Mouse (Mus musculus) left cerebral cortex, postnatal 36 days (tissue): ENCODE measurements around the gene Mgat4a. TPM values are rescaled to one million over a fixed set of nuclear protein-coding genes. Genes with fewer than 3 reads are reported as not detected.

Experiments used
- DNase-seq, 2 experiments: peaks; one replicate each; pipeline ENCODE4 v3.0.0; 2021 to 2022; ENCODE audit warnings: low spot score in 2 of 2, mixed read lengths in 1 of 2
- intact Hi-C: fragments of 180-260 bp; cut with DNase I; formaldehyde crosslinking; loops from one replicate; pipeline ENCODE4 v1.15.1; 2025
- total RNA-seq, 2 experiments: library from RNA; stranded (reverse); gene quantifications; 2 replicates each; pipeline ENCODE4 v1.2.3; 2021

The Mgat4a gene
- total RNA-seq = 10 to 100 TPM; 28.6 to 32.2 TPM

- intact Hi-C loops = loop anchor here (5.0 kb wide), 2 partner anchors 71 to 86 kb away; no protein-coding TSS in a partner anchor
- DNase-seq = peak; percentile 91 to 92
Measured at GRCm38 (mm10) chr1:37540810-37541658, at the start of gene Mgat4a. Gene Mgat4a (minus strand): TSS chr1:37541016.

- intact Hi-C loops = no loop called here
- peak; percentile 38 to 52 for DNase-seq
Measured at GRCm38 (mm10) chr1:37585809-37586480, 45.1 kb upstream of the Mgat4a start.

DNA sequence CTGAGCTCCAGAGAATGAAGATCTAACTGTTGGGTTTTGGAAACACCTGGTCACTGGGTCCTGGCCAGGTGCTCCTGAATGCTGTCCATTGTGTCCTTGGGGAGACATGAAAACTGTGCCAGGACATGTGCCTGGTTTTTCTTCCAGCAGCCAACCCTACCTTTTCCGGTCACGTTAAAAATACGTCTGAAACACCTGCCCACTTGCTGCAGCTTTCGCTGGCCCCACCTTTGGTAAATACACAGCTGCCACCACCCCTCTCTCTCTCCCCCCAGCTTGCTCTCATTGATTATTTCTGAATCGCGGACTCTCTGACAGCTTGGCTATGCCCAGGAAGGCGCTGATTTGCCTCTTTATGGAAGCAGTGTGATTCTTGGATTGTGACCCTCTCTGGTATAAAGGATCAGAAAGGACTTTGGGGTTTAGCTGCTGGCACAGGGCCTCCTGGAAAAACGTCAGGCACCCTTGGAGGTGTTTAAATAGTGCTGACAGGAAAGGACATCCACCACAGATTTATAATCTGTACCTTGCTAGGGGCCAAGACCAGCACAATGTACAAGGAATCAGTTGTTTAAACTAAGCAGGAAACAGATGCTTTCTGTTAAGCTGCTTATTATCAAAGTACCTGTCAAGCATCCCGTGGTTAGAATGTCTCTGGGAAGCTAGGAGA is 43.1 kb upstream of the Mgat4a start:
- DNase-seq = no peak
- intact Hi-C loops = no loop called here

DNA sequence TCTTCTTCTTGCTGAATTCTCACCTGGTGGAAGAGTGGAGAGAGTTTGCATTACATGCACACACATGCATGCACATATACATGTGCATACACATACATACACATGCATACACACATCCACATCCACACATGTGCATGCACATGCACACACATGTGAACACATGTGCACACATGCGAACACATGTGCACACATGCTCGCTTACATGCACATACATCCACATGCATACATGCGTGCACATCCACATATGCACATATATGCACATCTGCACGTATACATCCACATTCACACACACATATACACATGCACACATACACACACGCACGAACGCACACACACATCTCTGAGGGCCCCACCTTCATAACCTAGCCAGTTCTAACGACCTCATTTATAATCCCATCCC is 42.4 kb upstream of the Mgat4a start:
- no peak for DNase-seq
- intact Hi-C loops = no loop called here

GRCm38 (mm10) chr1:37579686-37580085 is 38.9 kb upstream of the Mgat4a start:
- intact Hi-C loops = no loop called here
- DNase-seq = no peak

- intact Hi-C loops = no loop called here
- no peak for DNase-seq
Measured at GRCm38 (mm10) chr1:37572528-37573272, 31.9 kb upstream of the Mgat4a start.

DNA sequence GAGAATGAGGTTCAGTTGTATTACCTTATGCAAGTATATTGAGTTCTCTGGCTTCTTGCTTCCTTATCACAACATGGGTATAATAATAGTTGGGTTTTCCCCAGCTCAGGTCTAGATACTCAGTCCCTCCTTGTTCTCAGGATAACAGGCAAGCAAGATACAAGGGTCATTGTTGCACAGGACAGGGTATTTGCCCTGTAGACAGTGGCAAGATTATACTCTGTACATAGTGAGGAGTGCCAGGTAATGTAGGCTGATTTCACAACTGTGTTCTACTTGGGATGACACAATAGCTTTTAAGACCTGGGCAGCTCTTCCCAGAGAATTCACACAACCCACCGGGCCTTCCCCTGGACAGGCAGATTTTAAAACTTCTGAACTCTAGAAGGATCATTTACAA is 27.6 kb upstream of the Mgat4a start:
- intact Hi-C loops = no loop called here

DNA sequence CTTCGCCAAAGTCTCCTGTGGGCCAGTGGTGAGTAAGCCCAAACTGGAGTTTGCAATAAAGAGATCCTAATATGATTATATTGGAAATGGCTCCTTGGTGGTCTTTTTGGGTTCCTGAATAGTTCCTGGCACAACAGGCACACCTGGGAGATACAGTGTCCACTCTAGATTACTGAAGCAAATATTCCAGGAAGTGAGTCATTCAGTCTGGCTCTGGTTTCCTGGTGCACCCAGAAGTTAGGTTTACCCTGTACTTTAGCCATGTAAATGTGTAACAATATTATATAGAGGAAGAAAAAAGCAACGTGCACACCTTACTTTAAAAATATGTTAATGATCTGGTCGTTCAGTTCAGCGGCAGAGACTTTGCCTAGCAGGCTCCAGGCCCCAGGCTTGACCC is 25.9 kb upstream of the Mgat4a start:
- no peak for DNase-seq
- intact Hi-C loops = no loop called here

More for the DNA sequence above, 27.6 kb upstream of the Mgat4a start:
- DNase-seq = no peak

- DNase-seq = no peak
- intact Hi-C loops = no loop called here
Measured at GRCm38 (mm10) chr1:37566344-37566743, 25.5 kb upstream of the Mgat4a start.

DNA sequence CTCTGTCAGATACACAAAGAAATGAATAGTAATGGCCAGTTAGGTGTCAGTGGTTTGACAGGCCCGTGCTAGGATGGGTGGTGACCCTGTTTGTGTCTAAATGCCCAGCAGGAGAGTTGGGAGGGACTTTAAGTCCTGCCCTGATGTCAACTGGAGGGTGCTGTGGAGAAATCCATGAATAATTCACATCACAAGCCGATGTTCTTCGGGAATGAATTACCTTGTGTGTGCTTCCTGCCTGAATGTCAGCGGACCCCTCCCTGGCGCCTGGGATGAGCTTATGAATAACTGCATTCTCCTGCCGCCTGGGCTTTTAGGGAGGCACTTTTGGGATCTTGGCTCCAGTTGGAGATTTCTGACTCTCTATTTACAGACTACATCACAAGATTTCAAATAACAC is 24.6 kb upstream of the Mgat4a start:
- intact Hi-C loops = no loop called here
- DNase-seq = no peak

- intact Hi-C loops = no loop called here
- DNase-seq = no peak
Measured at GRCm38 (mm10) chr1:37561955-37562354, 21.1 kb upstream of the Mgat4a start.

GRCm38 (mm10) chr1:37560356-37560755 is 19.5 kb upstream of the Mgat4a start:
- no peak for DNase-seq
- intact Hi-C loops = no loop called here

DNA sequence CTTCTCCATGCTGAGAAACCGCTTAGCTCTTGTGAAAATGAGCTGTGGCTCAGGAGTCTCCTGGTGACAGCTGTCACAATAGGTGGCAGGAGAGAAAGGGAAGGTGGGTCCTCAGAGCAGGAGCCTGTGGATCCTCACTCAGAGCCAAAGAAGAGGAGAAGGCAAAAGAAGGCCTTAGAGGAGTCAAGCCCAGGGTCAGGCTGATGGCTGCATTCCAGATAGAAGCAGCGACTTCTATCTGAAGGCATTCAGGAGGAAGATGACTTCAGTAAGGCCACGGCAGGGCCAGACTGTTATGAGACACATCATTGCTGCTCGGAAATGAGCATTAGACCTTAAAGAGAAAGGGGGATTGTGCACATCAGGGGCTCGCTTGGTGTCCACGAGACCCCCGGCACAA is 11.2 kb upstream of the Mgat4a start:
- intact Hi-C loops = no loop called here
- DNase-seq = no peak

GRCm38 (mm10) chr1:37549501-37549900 is 8.7 kb upstream of the Mgat4a start:
- intact Hi-C loops = no loop called here
- no peak for DNase-seq

DNA sequence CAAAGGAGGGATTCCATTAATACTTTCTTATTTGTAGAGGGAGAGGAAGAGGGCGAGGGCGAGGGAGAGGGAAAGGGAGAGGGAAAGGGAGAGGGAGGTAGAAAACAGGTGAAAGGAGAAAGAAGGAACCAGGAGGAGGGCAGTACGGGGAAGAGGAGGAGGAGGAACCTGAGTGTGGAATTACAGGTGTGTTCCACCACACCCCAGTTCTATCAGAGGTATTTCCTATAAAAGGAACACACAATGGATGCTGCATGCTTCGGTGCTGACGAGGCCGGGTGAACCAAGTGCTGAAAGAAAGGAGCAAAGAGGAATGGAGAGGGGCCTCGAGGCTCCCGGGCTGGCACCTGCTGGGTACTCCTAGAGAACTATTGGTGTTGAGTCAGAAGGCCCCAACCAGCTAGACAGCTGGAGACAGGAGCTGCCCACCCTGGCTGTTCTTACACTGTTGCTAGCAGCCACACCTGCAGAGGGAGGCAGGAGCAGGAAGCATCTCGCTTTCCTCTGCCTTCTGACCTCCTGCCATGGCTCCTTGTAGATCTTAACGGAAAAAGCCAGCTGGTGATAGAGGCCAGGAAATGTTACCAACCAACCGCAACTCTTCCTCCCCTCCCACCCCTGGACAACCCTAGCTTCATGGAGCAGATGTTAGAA is 5.7 kb upstream of the Mgat4a start:
- intact Hi-C loops = no loop called here
- no peak for DNase-seq

DNA sequence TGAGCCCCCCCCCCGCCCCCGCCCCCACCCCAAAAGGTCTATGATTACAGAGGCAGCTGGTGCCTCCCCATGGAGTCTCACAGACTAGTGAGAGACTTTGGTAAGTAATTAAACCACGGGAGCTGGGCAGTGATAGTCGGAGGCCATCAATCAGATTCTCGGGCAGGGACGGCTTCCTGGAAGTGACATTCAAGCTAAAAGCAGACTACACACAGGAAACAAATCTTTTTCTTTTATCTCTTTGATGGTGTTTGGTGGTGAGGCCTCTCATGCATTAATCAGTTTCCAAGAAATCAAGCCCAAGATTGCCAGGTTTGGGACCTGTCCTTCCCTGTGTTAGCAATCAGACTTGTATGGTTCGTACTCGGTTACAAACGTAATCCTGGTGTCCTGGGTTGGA is 3.4 kb upstream of the Mgat4a start:
- no peak for DNase-seq
- intact Hi-C loops = loop anchor here (5.0 kb wide), 2 partner anchors 68 to 83 kb away; no protein-coding TSS in a partner anchor

DNA sequence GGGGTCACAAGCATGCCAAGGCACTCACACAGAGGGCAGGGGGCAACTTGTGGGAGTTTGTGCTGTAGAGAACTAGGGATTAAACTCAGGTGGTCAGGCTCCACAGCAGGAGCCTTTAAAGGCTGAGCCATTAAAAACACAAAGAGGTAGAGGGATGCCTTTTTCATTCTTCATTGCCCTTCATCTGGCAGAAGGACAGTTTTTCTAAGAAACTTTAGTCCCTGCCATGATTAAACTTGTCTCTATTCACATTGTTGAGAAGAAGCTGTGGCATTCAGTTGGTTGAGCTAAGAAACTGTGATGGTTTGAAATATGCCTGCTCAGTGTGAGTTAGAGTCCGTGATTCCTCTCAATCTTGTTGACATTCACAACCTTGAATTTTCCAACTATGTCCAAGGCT is 2.2 kb upstream of the Mgat4a start:
- no peak for DNase-seq
- intact Hi-C loops = loop anchor here (5.0 kb wide), 2 partner anchors 69 to 84 kb away; no protein-coding TSS in a partner anchor

GRCm38 (mm10) chr1:37539968-37540809 is 627 bp downstream of the Mgat4a start:
- peak; percentile 15 to 33 for DNase-seq
- intact Hi-C loops = loop anchor here (5.0 kb wide), 2 partner anchors 72 to 87 kb away; no protein-coding TSS in a partner anchor
